Mouse (Mus musculus) megakaryocyte, embryonic 14.5 days (primary cell): ENCODE results near the gene Prmt9.

Experiments
- FLI1 ChIP-seq: IDR thresholded peaks from 2 replicates; pipeline ENCODE4 v1.6.1; 2012; ENCODE audit warnings: low read length, inconsistent platforms, mixed read lengths
- GATA1 ChIP-seq: IDR thresholded peaks from 3 replicates; pipeline ENCODE4 v1.6.1; 2012; ENCODE audit warnings: mixed read lengths, low read length, inconsistent platforms, borderline replicate concordance

GRCm38 (mm10) chr8:77609621-77610020 lies 60.4 kb downstream of the Prmt9 start:
- TF ChIP-seq FLI1: no peak
- TF ChIP-seq GATA1: no peak
